In genomic region chr17:73314786-73315185, GRCm38 (mm10) we compare ENCODE assay signal across 23 mouse cellular contexts.
A peak's percentile ranks its signal among the peaks of the same experiment; 100 is the strongest.
DNase-seq lines count a peak whose midpoint lies in the region; ATAC-seq and TF ChIP-seq lines count a peak whose summit lies in the region.
"Had no signal": no experiment of that assay in that cellular context is flagged by ENCODE, and none has a peak within 500 bp of the region (broad histone marks: within the 10 kb centered on the region; RNA-seq: fewer than 3 reads in every experiment).

No protein-coding gene starts in this region.

- no peak overlapping the region for H3K4me2 ChIP-seq in hindbrain, embryonic 12.5 days (replicated peaks)
- H3K4me2 ChIP-seq: embryonic facial prominence, embryonic 12.5 days; forebrain, embryonic 13.5 days; forebrain, embryonic 15.5 days had no signal

- no peak for ATAC-seq in hindbrain, embryonic 12.5 days (ENCODE audit: low FRiP score)
- ATAC-seq: activated CD4-positive, CD25-positive, alpha-beta regulatory T cell, adult 4 months; CD4-positive, CD25-positive, alpha-beta regulatory T cell, adult 4 months; forebrain, embryonic 13.5 days; forebrain, embryonic 15.5 days; forebrain, postnatal 0 days; Patski had no signal

- no peak for TF ChIP-seq CTCF in thymus, adult 2 months (IDR thresholded peaks at IDR 0.05; ENCODE audit: borderline replicate concordance, control insufficient read depth, extremely low read depth, insufficient read depth, low read length, poor library complexity)

- H3K27me3 ChIP-seq in hindbrain, embryonic 12.5 days: no peaks in the 10 kb centered on the region
- H3K27me3 ChIP-seq in thymus, adult 2 months (ENCODE audit: control insufficient read depth, insufficient read depth, low read length): no peaks in the 10 kb centered on the region
- H3K27me3 ChIP-seq: CH12.LX; embryonic facial prominence, embryonic 12.5 days; forebrain, embryonic 13.5 days; forebrain, embryonic 15.5 days had no signal

- no peak overlapping the region for H3K27ac ChIP-seq in hindbrain, embryonic 12.5 days
- H3K27ac ChIP-seq in thymus, adult 2 months (ENCODE audit: control insufficient read depth, insufficient read depth, low read length): no peak overlapping the region
- H3K27ac ChIP-seq: embryonic facial prominence, embryonic 10.5 days; embryonic facial prominence, embryonic 12.5 days; forebrain, embryonic 13.5 days; forebrain, embryonic 15.5 days had no signal

- TF ChIP-seq POLR2A in thymus, adult 2 months (IDR thresholded peaks at IDR 0.05; ENCODE audit: control insufficient read depth, extremely low read depth, insufficient read depth, low read length, poor library complexity): no peak

- peak; percentile 38 to 85 for DNase-seq in adrenal gland, adult (ENCODE audit: inconsistent age in 2 of 2, low spot score in 1 of 2)
- no peak for DNase-seq in adrenal gland, postnatal 4 days (ENCODE audit: low spot score in 2 of 2)
- peak; percentile 37 for DNase-seq in adrenal gland, postnatal 10 days
- peak; percentile 37 for DNase-seq in adrenal gland, postnatal 25 days
- DNase-seq in gastrocnemius, postnatal 4 days (ENCODE audit: low spot score in 2 of 2): no peak
- no peak for DNase-seq in thymus, adult 2 months
- DNase-seq: B cell, adult 2 months; cerebellum, adult 11-12 months; cerebellum, adult 2 months; cerebellum, adult 9-10 months; cerebellum, postnatal 10 days; cerebellum, postnatal 25 days; forebrain, postnatal 0 days had no signal

- H3K36me3 ChIP-seq in hindbrain, embryonic 12.5 days: no peaks in the 10 kb centered on the region
- H3K36me3 ChIP-seq in thymus, adult 2 months (ENCODE audit: control insufficient read depth, insufficient read depth, low read length): no peaks in the 10 kb centered on the region
- H3K36me3 ChIP-seq: embryonic facial prominence, embryonic 10.5 days; embryonic facial prominence, embryonic 12.5 days; forebrain, embryonic 15.5 days; G1E had no signal

- no peaks in the 10 kb centered on the region for H3K4me1 ChIP-seq in hindbrain, embryonic 12.5 days
- no peaks in the 10 kb centered on the region for H3K4me1 ChIP-seq in thymus, adult 2 months (replicated peaks; ENCODE audit: control insufficient read depth, insufficient read depth, low read length)
- H3K4me1 ChIP-seq: embryonic facial prominence, embryonic 12.5 days; forebrain, embryonic 13.5 days; forebrain, embryonic 15.5 days had no signal

- H3K4me3 ChIP-seq in hindbrain, embryonic 12.5 days: no peak overlapping the region
- H3K4me3 ChIP-seq in thymus, adult 2 months (ENCODE audit: control insufficient read depth, insufficient read depth, low read length): no peak overlapping the region
- H3K4me3 ChIP-seq: embryonic facial prominence, embryonic 10.5 days; embryonic facial prominence, embryonic 12.5 days; forebrain, embryonic 13.5 days; forebrain, embryonic 15.5 days had no signal

- H3K9ac ChIP-seq in hindbrain, embryonic 12.5 days: no peak overlapping the region
- H3K9ac ChIP-seq: embryonic facial prominence, embryonic 12.5 days; forebrain, embryonic 13.5 days; forebrain, embryonic 15.5 days; forebrain, postnatal 0 days had no signal

- 93% methylated on average over 13 of the region's 13 CpGs for WGBS in hindbrain, embryonic 12.5 days
- WGBS in thymus, adult 2 months: 90% methylated on average over 13 of the region's 13 CpGs

- H3K9me3 ChIP-seq in hindbrain, embryonic 12.5 days (replicated peaks): no peaks in the 10 kb centered on the region
- H3K9me3 ChIP-seq: embryonic facial prominence, embryonic 10.5 days; embryonic facial prominence, embryonic 12.5 days; forebrain, embryonic 13.5 days; forebrain, embryonic 15.5 days; G1E had no signal

Comparison
In these comparisons a context has a peak if more than half of its experiments do, and no peak if none do; other contexts are left out.
1. DNase-seq: peak in adrenal gland, adult (2 of 2), adrenal gland, postnatal 10 days (single experiment) and adrenal gland, postnatal 25 days (single experiment); none in adrenal gland, postnatal 4 days (0 of 2), gastrocnemius, postnatal 4 days (0 of 2) and thymus, adult 2 months (single experiment).